Comparison of ENCODE assay signal across 16 mouse cellular contexts in genomic region chr10:58644194-58644593, GRCm38 (mm10). TPM values are rescaled to one million over a fixed set of nuclear protein-coding genes. Genes with fewer than 3 reads are reported as not detected.
DNase-seq lines count a peak whose midpoint lies in the region; ATAC-seq and TF ChIP-seq lines count a peak whose summit lies in the region.
"Had no signal": no experiment of that assay in that cellular context is flagged by ENCODE, and none has a peak within 500 bp of the region (broad histone marks: within the 10 kb centered on the region; RNA-seq: fewer than 3 reads in every experiment).

No protein-coding gene starts in this region.

- intact Hi-C loops in heart, postnatal 14 days (cut with DNase I): no loop called here

- TF ChIP-seq EP300 in stomach, postnatal 0 days (optimal IDR thresholded peaks at IDR 0.05): no peak

- 58% methylated on average over 7 of the region's 7 CpGs for WGBS in stomach, postnatal 0 days
- WGBS in hindbrain, embryonic 14.5 days: 74% methylated on average over 7 of the region's 7 CpGs

- H3K27ac ChIP-seq in stomach, postnatal 0 days (replicated peaks): peak overlapping the region; percentile 45; the same call in 1 of the 2 replicates
- H3K27ac ChIP-seq in hindbrain, embryonic 14.5 days: no peak overlapping the region
- H3K27ac ChIP-seq: heart, embryonic 10.5 days; limb, embryonic 13.5 days; neural tube, embryonic 15.5 days had no signal

- no peaks in the 10 kb centered on the region for H3K4me1 ChIP-seq in stomach, postnatal 0 days (replicated peaks; ENCODE audit: control insufficient read depth, insufficient read depth)
- no peaks in the 10 kb centered on the region for H3K4me1 ChIP-seq in hindbrain, embryonic 14.5 days (replicated peaks; ENCODE audit: control insufficient read depth, insufficient read depth, low read length)

- H3K4me2 ChIP-seq in stomach, postnatal 0 days (replicated peaks; ENCODE audit: low read depth): no peak overlapping the region
- H3K4me2 ChIP-seq in hindbrain, embryonic 14.5 days (replicated peaks): no peak overlapping the region
- H3K4me2 ChIP-seq: limb, embryonic 13.5 days; neural tube, embryonic 15.5 days had no signal

- H3K4me3 ChIP-seq in stomach, postnatal 0 days (ENCODE audit: low read depth, low read length): no peak overlapping the region
- no peak overlapping the region for H3K4me3 ChIP-seq in hindbrain, embryonic 14.5 days (replicated peaks; ENCODE audit: low read length)
- H3K4me3 ChIP-seq: heart, embryonic 10.5 days; limb, embryonic 13.5 days; neural tube, embryonic 15.5 days had no signal

- no peak overlapping the region for H3K9ac ChIP-seq in stomach, postnatal 0 days (ENCODE audit: low read length)
- no peak overlapping the region for H3K9ac ChIP-seq in hindbrain, embryonic 14.5 days
- H3K9ac ChIP-seq: limb, embryonic 13.5 days; neural tube, embryonic 15.5 days had no signal

- ATAC-seq in stomach, postnatal 0 days (ENCODE audit: low FRiP score, low TSS enrichment): no peak
- ATAC-seq in hindbrain, embryonic 14.5 days (ENCODE audit: low FRiP score): no peak
- ATAC-seq: intestine, postnatal 0 days; midbrain, embryonic 16.5 days; Patski had no signal

- TF ChIP-seq CTCF in stomach, postnatal 0 days (IDR thresholded peaks at IDR 0.05; ENCODE audit: low read depth): no peak

- no peaks in the 10 kb centered on the region for H3K27me3 ChIP-seq in stomach, postnatal 0 days (ENCODE audit: control insufficient read depth, insufficient read depth, low read length)
- H3K27me3 ChIP-seq in hindbrain, embryonic 14.5 days (ENCODE audit: control insufficient read depth, insufficient read depth, low read length): no peaks in the 10 kb centered on the region
- H3K27me3 ChIP-seq: limb, embryonic 13.5 days; neural tube, embryonic 15.5 days; Patski had no signal

- no peaks in the 10 kb centered on the region for H3K9me3 ChIP-seq in stomach, postnatal 0 days (ENCODE audit: control insufficient read depth, low read length)
- H3K9me3 ChIP-seq in hindbrain, embryonic 14.5 days (ENCODE audit: control insufficient read depth, low read length): no peaks in the 10 kb centered on the region
- H3K9me3 ChIP-seq: heart, embryonic 10.5 days; limb, embryonic 13.5 days; neural tube, embryonic 15.5 days had no signal

- no peaks in the 10 kb centered on the region for H3K36me3 ChIP-seq in stomach, postnatal 0 days (ENCODE audit: control insufficient read depth, insufficient read depth, low read length)
- H3K36me3 ChIP-seq in hindbrain, embryonic 14.5 days (replicated peaks; ENCODE audit: control insufficient read depth, insufficient read depth): no peaks in the 10 kb centered on the region
- H3K36me3 ChIP-seq: heart, embryonic 10.5 days; limb, embryonic 13.5 days; neural tube, embryonic 15.5 days had no signal

- DNase-seq in heart, postnatal 14 days: peak; percentile 22 to 24
- no peak for DNase-seq in heart, adult 11 months
- DNase-seq in right cerebral cortex, postnatal 4 days: peak; percentile 15
- no peak for DNase-seq in right cerebral cortex, postnatal 10 days (ENCODE audit: low spot score in 2 of 2)
- peak; percentile 66 to 68 for DNase-seq in cerebellum, postnatal 36 days
- no peak for DNase-seq in stomach, postnatal 0 days (ENCODE audit: low spot score)
- DNase-seq in hindbrain, embryonic 14.5 days (ENCODE audit: low spot score): no peak
- no peak for DNase-seq in T-cell, adult 2 months (ENCODE audit: low spot score)
- DNase-seq: gastrocnemius, postnatal 14 days; thymus, adult 2 months had no signal

RNA-seq across cellular contexts. Expression of gene Edar, which starts 31.3 kb away (rescaled TPM):
- total RNA-seq in heart, postnatal 14 days (2021): under 1 TPM; 0.39 to 0.69 TPM
- 0.64 and 0.73 TPM in 2 replicates for polyA plus RNA-seq in stomach, postnatal 0 days (2015; fragmentation: Nextera tagmentation; extraction: Ambion mirVana)
- 0.24 and 0.25 TPM in 2 replicates for polyA plus RNA-seq in hindbrain, embryonic 14.5 days (2014; fragmentation: Nextera tagmentation; extraction: Ambion mirVana)

Comparison
In these comparisons a context has a peak if more than half of its experiments do, and no peak if none do; other contexts are left out.
1. DNase-seq: peak in heart, postnatal 14 days (2 of 2), right cerebral cortex, postnatal 4 days (single experiment) and cerebellum, postnatal 36 days (2 of 2); none in heart, adult 11 months (single experiment), right cerebral cortex, postnatal 10 days (0 of 2), stomach, postnatal 0 days (single experiment), hindbrain, embryonic 14.5 days (single experiment) and T-cell, adult 2 months (single experiment).